Mouse (Mus musculus) thymus, adult 2 months (tissue): ENCODE data around the gene Haghl. TPM values are rescaled to one million over a fixed set of nuclear protein-coding genes. Genes with fewer than 3 reads are reported as not detected.
A peak's percentile ranks its signal among the peaks of the same experiment; 100 is the strongest.

Experiments used
- DNase-seq: peaks from one replicate; pipeline ENCODE4 v3.0.0; 2021
- H3K27ac ChIP-seq: fragments of 200-500 bp; 2 replicates; pipeline ENCODE4 v1.5.1; 2012; ENCODE audit warnings: low read length, control low read depth; ENCODE audit not compliant: control insufficient read depth, insufficient read depth
- H3K27me3 ChIP-seq: fragments of 200-500 bp; 2 replicates; pipeline ENCODE4 v1.6.1; 2012; ENCODE audit warnings: mild to moderate bottlenecking, low read length, moderate library complexity, mixed read lengths; ENCODE audit not compliant: control insufficient read depth, insufficient read depth
- H3K36me3 ChIP-seq: fragments of 200-500 bp; 2 replicates; pipeline ENCODE4 v1.6.1; 2012; ENCODE audit warnings: mild to moderate bottlenecking, low read length, moderate library complexity; ENCODE audit not compliant: control insufficient read depth, insufficient read depth
- H3K4me1 ChIP-seq: fragments of 200-500 bp; replicated peaks from 2 replicates; pipeline ENCODE4 v1.6.1; 2012; ENCODE audit warnings: low read length; ENCODE audit not compliant: control insufficient read depth, insufficient read depth
- H3K4me3 ChIP-seq: fragments of 200-500 bp; 2 replicates; pipeline ENCODE4 v1.5.1; 2012; ENCODE audit warnings: mild to moderate bottlenecking, low read length, control low read depth, moderate library complexity; ENCODE audit not compliant: control insufficient read depth, insufficient read depth
- CTCF ChIP-seq: fragments of 200-500 bp; IDR thresholded peaks from 2 replicates; pipeline ENCODE4 v1.5.1; 2012; ENCODE audit warnings: mild to moderate bottlenecking, control low read depth, low read length, moderate library complexity, borderline replicate concordance; ENCODE audit not compliant: control insufficient read depth, poor library complexity, insufficient read depth; ENCODE audit errors: extremely low read depth
- POLR2A ChIP-seq: fragments of 200-500 bp; IDR thresholded peaks from 2 replicates; pipeline ENCODE4 v1.6.1; 2012; ENCODE audit warnings: mild to moderate bottlenecking, low read length, control low read depth, moderate library complexity; ENCODE audit not compliant: control insufficient read depth, poor library complexity, insufficient read depth; ENCODE audit errors: extremely low read depth
- WGBS: fragments of 180-500 bp; shearing (Covaris S2); methylation state at CpG from one replicate; pipeline ENCODE4 v1.1.7; 2018; 5-methylcytosine and 5-hydroxymethylcytosine counted together
- polyA plus RNA-seq: library from polyadenylated mRNA; depleted of rRNA; stranded (reverse); fragments of >200 nt; gene quantifications from 2 replicates; pipeline ENCODE4 v1.2.3, GENCODE M21; 2012

Gene Haghl
- polyA plus RNA-seq, 1 experiment = 80.3 TPM

- Histone ChIP-seq H3K27ac (peak within 1 kb of the TSS; percentile 50; the same call in 1 of the 2 replicates), H3K4me3 (peak within 1 kb of the TSS; percentile 96)
- peak; percentile 80 for DNase-seq
Measured at GRCm38 (mm10) chr17:25823452-25823851, 38.0 kb upstream of the Haghl start, which contains the start of gene Wdr24. Gene Wdr24, plus strand, starts transcription at chr17:25823627.

GRCm38 (mm10) chr17:25818851-25819780 is 33.6 kb upstream of the Haghl start:
- TF ChIP-seq CTCF (no peak), POLR2A (no peak)
- Histone ChIP-seq H3K36me3 (no peaks in the 10 kb centered on the region), H3K4me3 (no peak overlapping the region), H3K4me1 (peaks cover 9% of the 10 kb centered on the region), H3K27ac (no peak overlapping the region), H3K27me3 (peaks cover 9% of the 10 kb centered on the region; the same call in 1 of the 2 replicates)
- no peak for DNase-seq
- WGBS = 13% methylated on average over 46 of the region's 46 CpGs

More at GRCm38 (mm10) chr17:25823452-25823851, 38.0 kb upstream of the Haghl start, which contains the start of gene Wdr24:
- TF ChIP-seq POLR2A (no peak; the same call in 1 of the 2 replicates), CTCF (no peak)
- Histone ChIP-seq H3K4me1 (peaks cover 20% of the 10 kb centered on the region), H3K27me3 (peaks cover 9% of the 10 kb centered on the region; the same call in 1 of the 2 replicates), H3K36me3 (no peaks in the 10 kb centered on the region)
- under 1% methylated on average over 18 of the region's 18 CpGs for WGBS

- no peak for DNase-seq
- Histone ChIP-seq H3K27me3 (peaks cover 9% of the 10 kb centered on the region; the same call in 1 of the 2 replicates), H3K4me3 (no peak overlapping the region), H3K36me3 (no peaks in the 10 kb centered on the region), H3K4me1 (no peaks in the 10 kb centered on the region), H3K27ac (no peak overlapping the region)
- WGBS = 80% methylated on average over 11 of the region's 11 CpGs
- TF ChIP-seq CTCF = no peak
- TF ChIP-seq POLR2A = no peak
Measured at GRCm38 (mm10) chr17:25817662-25818061, 32.2 kb upstream of the Haghl start.

GRCm38 (mm10) chr17:25813471-25813870 is 28.0 kb upstream of the Haghl start:
- no peak overlapping the region for H3K27ac ChIP-seq
- peaks cover 13% of the 10 kb centered on the region; the same call in 1 of the 2 replicates for H3K27me3 ChIP-seq
- peak; percentile 77 for DNase-seq
- H3K4me1 ChIP-seq = no peaks in the 10 kb centered on the region
- H3K4me3 ChIP-seq = no peak overlapping the region
- TF ChIP-seq POLR2A = no peak
- 0 out of 2 replicates have a peak, but pooled peaks have one; percentile 54 for TF ChIP-seq CTCF
- WGBS = 6% methylated on average over 20 of the region's 20 CpGs
- H3K36me3 ChIP-seq = no peaks in the 10 kb centered on the region

- H3K27me3 ChIP-seq = peaks cover 14% of the 10 kb centered on the region; the same call in 1 of the 2 replicates
- no peak for DNase-seq
- H3K27ac ChIP-seq = no peak overlapping the region
- no peak overlapping the region for H3K4me3 ChIP-seq
- TF ChIP-seq CTCF = no peak
- TF ChIP-seq POLR2A = no peak
- WGBS = 65% methylated on average over 4 of the region's 4 CpGs
- no peaks in the 10 kb centered on the region for H3K4me1 ChIP-seq
- no peaks in the 10 kb centered on the region for H3K36me3 ChIP-seq
Measured at GRCm38 (mm10) chr17:25810890-25811289, 25.4 kb upstream of the Haghl start.

- Histone ChIP-seq H3K36me3 (no peaks in the 10 kb centered on the region), H3K4me3 (0 out of 2 replicates have a peak overlapping the region, but pooled peaks have one; percentile 2), H3K27ac (no peak overlapping the region), H3K27me3 (peaks cover 14% of the 10 kb centered on the region; the same call in 1 of the 2 replicates), H3K4me1 (no peaks in the 10 kb centered on the region)
- TF ChIP-seq CTCF = no peak
- no peak for TF ChIP-seq POLR2A
- no peak for DNase-seq
- 18% methylated on average over 25 of the region's 25 CpGs for WGBS
Measured at GRCm38 (mm10) chr17:25809606-25810340, 24.3 kb upstream of the Haghl start.
